Mouse (Mus musculus) retina, embryonic 14.5 days (tissue): ENCODE data around the gene Gmds.
A peak's percentile ranks its signal among the peaks of the same experiment; 100 is the strongest.

Experiments
- DNase-seq: peaks from one replicate; pipeline ENCODE4 v3.0.0-alpha.2; 2015; ENCODE audit warnings: low spot score

The Gmds gene

DNA sequence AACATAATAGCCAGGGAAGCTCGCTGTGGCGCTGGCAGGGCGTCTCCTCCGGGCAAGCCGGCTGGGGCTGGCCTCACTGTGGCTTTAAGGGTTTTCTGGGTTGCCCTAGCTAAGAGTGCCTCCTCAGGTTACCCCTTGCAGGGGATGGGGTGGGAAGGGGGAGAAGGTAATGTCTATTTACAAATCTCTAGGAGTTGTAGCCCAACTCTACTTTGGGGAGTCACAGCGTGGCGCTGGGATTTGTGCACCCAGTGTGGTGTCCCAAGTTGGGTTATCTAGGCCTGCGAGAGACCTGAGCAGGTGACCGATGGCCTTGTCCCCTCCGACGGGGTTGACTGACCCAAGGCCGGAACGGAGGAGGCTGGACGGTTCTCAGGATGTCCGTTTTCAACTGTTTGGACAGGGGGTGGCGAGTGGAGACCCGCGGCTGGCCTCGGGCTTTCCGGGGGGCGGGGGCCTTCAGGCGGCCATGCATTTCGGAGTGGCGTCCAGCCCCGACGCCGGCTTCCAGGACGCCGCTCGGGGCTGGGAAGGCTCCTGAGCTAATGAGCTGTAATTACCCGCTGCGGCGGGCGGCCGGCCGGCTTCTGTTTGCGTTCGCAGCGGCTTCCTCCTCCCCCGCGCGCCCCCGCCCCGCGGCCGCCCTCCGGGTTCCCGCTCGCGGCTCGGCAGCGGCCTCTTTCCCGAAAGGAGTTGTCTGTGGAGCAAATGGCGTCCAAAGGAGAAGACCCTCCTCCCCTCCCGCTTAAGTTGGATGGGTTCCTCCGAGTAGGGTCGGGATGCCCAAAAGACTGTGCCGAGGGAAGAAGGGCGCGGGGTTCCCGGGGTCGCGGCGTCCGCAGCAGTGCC lies 527.6 kb downstream of the Gmds start:
- DNase-seq = peak; percentile 47

DNA sequence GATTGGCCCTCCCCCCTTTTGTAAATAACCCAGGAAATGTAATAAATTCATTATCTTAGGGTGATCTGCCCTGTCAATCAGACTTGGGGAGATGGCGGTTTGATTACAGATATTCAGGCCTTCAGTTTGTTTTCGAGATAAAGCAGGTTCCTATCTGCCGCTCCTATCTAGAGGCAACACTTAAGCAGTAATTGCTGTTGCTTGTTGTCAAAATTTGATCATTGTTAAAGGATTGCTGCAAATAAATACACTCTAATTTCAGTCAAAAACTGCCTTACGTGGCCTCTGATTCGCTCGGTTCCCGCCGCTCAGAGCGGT lies 528.2 kb downstream of the Gmds start:
- DNase-seq = peak; percentile 55

- peak; percentile 57 for DNase-seq
These were observed 528.8 kb downstream of the Gmds start for GRCm38 (mm10) chr13:31809701-31810100.

GRCm38 (mm10) chr13:31808804-31809420 lies 529.6 kb downstream of the Gmds start:
- DNase-seq = peak; percentile 31

- DNase-seq = peak; percentile 51
These were observed 530.3 kb downstream of the Gmds start for GRCm38 (mm10) chr13:31808116-31808803.

- DNase-seq = no peak
These were observed 530.8 kb downstream of the Gmds start for GRCm38 (mm10) chr13:31807736-31808115.

DNA sequence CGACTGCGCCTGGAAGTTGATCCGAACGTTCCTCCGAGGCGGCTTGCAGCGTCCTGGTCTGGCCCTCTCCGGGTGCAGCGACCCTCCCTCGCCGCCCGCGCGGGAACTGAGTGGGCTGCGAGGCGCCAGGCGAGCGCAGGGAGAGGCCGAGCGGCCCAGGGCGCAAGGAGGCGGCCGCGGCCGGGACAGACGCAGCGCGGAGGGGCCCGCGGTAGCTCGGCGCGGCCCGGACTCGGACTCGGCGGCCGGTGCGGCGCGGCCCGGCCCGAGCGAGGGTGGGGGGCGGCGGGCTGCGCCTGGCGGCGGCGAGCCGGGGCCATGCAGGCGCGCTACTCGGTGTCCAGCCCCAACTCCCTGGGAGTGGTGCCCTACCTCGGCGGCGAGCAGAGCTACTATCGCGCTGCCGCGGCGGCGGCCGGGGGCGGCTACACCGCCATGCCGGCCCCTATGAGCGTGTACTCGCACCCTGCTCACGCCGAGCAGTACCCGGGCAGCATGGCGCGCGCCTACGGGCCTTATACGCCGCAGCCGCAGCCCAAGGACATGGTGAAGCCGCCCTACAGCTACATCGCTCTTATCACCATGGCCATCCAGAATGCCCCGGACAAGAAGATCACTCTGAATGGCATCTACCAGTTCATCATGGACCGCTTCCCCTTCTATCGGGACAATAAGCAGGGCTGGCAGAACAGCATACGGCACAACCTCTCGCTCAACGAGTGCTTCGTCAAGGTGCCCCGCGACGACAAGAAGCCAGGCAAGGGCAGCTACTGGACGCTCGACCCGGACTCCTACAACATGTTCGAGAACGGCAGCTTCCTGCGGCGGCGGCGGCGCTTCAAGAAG lies 531.4 kb downstream of the Gmds start:
- DNase-seq = peak; percentile 53

DNA sequence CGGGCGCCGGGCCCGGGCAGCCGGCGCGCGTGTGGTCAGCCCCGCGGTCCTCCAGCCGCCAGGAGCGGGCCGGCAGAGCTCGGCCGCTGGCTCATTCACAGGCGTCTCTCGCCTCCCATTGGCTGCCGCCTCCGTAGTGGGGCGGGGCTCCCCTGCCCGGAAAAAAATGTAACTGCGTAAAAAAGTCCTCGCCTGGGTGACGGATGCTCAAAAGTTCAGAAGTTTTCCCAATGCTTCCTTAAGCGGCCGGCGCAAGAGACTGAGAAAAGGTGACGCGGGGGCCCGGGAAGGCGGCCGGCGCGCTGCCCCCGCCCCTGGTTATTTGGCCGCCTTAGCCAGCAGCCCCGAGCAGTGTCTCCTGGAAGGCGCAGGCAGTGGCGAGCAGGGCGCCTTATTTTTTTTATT lies 532.1 kb downstream of the Gmds start, which contains the start of gene Foxc1:
Gene Foxc1 (plus strand): TSS at position 206 of the 405 bp plus-strand sequence.
- DNase-seq = peak; percentile 83

GRCm38 (mm10) chr13:31805831-31806427 lies 532.6 kb downstream of the Gmds start:
- DNase-seq = no peak

DNA sequence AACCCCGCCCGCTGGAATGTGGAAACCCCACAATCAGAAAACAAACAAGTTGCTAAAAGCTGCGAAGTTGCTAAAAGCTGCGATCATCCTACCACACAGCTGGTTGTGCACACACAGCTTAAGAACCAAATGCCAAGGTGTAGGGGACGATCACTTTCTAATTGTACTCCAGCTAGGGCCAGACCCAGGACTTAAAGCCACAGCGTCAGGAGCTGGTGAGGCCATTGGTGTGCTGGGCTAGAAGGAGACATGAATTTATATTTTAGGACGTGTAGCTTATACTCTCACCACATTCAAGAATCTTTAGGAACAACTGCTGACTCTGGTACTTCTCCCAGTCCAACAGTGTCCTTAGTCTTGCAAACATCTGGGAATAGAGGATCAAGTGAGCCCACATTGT lies 534.0 kb downstream of the Gmds start:
- no peak for DNase-seq

DNA sequence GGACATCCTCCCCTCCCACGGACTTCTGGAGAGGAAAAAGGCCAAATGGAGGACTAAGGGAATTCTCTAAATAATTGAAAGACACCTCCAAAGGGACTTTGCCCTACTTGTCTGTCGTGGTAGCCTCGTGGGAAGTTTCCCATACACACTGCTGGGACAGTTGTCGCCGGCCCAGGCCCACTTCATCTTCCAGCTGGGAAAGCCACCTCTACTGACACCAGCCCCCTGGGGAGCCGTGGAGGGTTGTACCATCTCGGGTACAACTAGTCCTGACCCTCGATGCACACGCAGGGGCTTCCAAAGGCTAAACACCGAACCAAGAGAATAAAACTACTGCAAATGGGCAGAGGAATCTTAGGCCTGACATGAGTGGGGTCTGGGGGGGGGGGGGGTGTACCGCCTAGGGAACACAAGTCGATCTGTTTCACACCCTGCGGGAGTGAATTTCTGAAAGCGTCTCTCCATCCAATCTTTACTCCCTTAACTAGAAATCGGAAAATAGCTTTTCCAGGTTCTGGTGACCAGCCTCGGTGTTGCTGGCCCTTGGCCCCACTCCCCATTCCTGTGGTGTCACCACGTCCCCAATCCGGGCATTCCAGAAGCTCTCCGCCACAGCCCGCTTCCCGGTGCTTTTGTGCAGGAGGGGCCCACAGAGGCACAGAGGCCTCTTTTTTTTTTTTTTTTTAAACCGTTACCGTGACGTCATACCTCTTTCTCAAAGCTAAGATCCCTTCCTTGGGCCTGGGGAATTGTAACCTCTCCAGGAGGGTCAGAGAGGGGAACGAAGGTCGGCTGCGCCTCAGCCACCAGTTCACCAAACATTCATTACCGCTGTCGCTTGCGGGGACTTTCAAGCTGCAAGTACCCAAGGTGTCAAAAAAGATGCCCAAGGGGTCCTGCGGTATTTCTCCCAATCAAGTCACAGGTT lies 535.1 kb downstream of the Gmds start:
- DNase-seq = no peak

- DNase-seq = no peak
These were observed 536.1 kb downstream of the Gmds start for GRCm38 (mm10) chr13:31802447-31802846.

DNA sequence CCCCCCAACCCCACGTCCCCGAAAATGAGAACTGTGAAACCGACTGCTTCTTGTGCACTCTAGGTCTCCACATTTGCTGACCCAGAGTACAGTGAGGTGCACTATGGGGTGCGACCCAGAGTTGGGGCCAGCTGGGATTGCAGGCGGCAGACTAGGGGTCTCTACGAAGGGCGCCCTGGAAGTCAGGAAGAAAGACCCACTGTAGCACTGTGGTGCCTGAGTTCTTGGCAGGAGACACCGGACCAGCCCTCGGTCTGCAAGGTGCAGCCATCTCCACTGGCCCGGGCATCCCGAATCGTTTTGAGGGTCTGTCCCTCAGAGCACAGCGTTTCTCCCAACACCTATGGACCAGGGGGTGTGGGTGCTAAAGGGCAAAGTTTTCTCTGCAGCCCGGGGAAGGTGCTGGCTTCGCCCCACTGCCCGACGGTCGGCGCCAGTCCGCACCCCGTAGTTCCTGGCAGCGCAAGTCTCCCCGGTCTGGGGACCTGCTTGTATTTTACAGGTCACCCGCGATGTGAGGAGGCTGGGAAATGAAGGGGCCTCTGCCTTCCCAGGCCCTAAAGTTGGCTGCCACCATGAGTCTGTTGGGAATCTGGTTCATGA lies 536.7 kb downstream of the Gmds start:
- DNase-seq = no peak

DNA sequence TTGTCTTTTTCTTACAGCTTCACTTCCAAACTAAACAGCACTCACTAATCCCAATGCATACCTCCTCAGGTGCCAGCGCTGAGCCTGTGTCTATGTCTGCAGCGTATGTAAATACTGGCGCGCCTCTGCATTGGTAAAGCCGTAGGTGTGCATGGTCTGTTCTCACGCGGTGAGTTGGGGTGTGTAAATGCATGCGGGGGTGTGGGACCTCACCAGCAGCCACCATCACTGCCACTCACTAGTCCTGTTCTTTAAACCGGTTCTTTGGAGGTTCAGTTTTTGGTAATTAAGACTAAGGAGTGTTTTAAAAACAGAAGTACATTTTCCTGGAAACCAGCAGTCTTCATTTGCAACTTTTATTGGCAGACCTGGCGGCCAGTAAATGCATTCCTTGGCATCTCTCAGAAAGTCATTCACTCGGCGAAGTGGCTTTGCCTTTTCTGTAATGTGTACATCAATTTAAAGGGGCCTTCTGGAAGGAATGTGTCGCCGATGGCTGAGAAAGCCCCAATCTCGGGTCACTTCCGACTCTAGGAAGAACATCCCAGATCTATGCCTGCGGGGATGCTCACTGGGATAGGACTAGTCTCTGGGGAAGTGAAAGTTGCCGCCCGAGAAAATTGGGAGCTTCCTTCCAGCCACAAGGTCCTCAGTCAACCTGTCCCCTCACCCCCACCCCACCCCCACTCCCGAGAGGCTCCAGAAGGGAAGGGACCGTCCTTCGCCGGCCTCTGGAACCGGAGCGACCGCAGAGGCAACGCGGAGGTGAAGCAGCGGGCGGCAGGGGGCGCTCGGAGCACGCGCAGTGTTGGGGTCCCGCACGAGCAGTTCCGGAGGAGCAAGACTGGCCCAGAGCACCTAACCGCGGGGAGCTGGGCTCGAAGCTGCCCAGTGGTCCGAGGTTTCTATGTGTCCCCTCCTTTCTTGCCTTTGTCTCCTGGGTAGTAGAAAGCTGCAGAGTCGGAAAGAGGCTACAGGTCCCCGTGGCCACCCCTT lies 537.7 kb downstream of the Gmds start:
- DNase-seq = peak; percentile 90

DNA sequence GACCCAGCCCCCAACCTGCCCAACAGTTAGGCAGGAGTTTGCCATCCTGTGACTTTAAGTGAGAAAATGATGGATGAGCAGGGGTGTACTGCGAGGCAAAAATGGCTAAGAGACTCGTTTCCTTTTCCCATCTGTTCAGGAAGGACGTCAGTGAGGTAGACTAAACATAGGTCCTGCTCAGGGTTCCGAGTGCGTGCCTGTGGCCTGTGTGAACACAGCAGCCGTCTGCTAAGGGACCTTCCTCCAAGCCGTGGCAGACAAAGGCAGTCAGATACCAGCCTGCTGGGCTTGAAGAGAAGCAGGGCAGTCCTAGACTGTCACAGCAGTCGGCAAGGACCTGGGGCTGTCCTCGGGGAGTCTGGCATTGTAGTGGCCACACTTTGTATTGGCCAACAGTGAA lies 540.5 kb downstream of the Gmds start:
- DNase-seq = no peak

DNA sequence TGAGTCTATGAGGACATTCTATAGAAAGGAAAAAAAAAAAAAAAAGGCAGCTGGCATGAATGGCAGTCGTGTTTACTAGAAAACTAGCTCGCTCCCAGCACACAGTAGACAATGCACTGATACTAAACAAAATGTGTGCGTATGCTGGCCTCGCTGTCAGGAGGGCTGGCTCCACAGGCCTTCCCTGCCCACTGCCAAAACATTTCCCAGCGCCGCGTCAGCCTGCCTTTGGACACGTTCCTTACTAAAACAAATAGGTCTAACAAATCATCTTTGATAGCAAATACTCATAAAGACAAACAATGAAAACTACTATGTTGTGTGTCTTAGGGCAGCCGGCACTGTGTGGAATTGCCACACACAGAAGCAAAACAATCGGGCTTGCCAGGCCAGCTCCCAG lies 541.2 kb downstream of the Gmds start:
- DNase-seq = no peak

DNA sequence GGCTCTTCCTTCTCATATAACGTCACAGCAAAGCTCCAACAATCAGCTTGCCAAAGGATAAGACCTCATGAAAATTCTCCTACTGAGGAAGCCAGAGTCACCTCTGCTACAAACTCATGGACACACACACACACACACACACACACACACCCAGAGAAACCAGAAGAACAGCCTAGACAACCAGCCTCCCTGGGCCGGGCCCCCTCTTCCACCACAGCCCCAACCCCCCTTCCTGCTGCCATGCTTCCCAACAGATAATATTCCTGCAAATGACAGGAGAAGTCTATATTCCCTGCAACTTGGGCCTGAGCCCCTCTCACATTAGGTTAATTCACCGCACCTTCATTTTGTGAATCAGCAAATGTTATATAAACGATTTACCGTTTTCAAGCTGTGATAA lies 545.4 kb downstream of the Gmds start:
- DNase-seq = no peak

GRCm38 (mm10) chr13:31792480-31793132 lies 545.9 kb downstream of the Gmds start:
- peak; percentile 84 for DNase-seq
